Mouse (Mus musculus) cortical plate, adult 2 months (tissue): ENCODE measurements around the gene Cdk17.

Source experiments
- CTCF ChIP-seq: fragments of 200-500 bp; IDR thresholded peaks from 2 replicates; pipeline ENCODE4 v1.5.1; 2011; ENCODE audit warnings: mild to moderate bottlenecking, control low read depth, low read length; ENCODE audit not compliant: insufficient read depth; ENCODE audit errors: extremely low read depth
- POLR2A ChIP-seq: fragments of 200-500 bp; IDR thresholded peaks from 2 replicates; pipeline ENCODE4 v1.6.1; 2011; ENCODE audit warnings: mild to moderate bottlenecking, low read length, control low read depth; ENCODE audit not compliant: insufficient read depth; ENCODE audit errors: extremely low read depth

- TF ChIP-seq CTCF: no peak
- TF ChIP-seq POLR2A: no peak
Measured at GRCm38 (mm10) chr10:93287551-93288145, 127.0 kb downstream of the Cdk17 start.
